Mouse (Mus musculus) layer of hippocampus, adult 11-12 months (tissue): ENCODE measurements around the gene Ccl12.

Experiments
- DNase-seq: peaks from one replicate; pipeline ENCODE4 v3.0.0; 2022; ENCODE audit warnings: low spot score

The Ccl12 gene

GRCm38 (mm10) chr11:82101529-82101928 lies at the start of gene Ccl12:
TSS of gene Ccl12 (plus strand) at chr11:82101845.
- no peak for DNase-seq

GRCm38 (mm10) chr11:82053849-82054248 lies 47.8 kb upstream of the Ccl12 start:
- DNase-seq: no peak

- DNase-seq: no peak
Measured at GRCm38 (mm10) chr11:82057646-82058045, 44.0 kb upstream of the Ccl12 start, which contains the start of gene Ccl11. TSS of gene Ccl11 (plus strand) at chr11:82057823.

- DNase-seq: no peak
Measured at GRCm38 (mm10) chr11:82062226-82062625, 39.4 kb upstream of the Ccl12 start.

GRCm38 (mm10) chr11:82063454-82063853 lies 38.2 kb upstream of the Ccl12 start:
- DNase-seq: no peak

- no peak for DNase-seq
Measured at GRCm38 (mm10) chr11:82066953-82067571, 34.6 kb upstream of the Ccl12 start.

- DNase-seq: no peak
Measured at GRCm38 (mm10) chr11:82071076-82071475, 30.6 kb upstream of the Ccl12 start.

GRCm38 (mm10) chr11:82072374-82072773 lies 29.3 kb upstream of the Ccl12 start:
- DNase-seq: peak; percentile 15

- no peak for DNase-seq
Measured at GRCm38 (mm10) chr11:82072984-82073383, 28.7 kb upstream of the Ccl12 start.

- DNase-seq: no peak
Measured at GRCm38 (mm10) chr11:82073686-82074085, 28.0 kb upstream of the Ccl12 start.

GRCm38 (mm10) chr11:82077031-82077430 lies 24.6 kb upstream of the Ccl12 start:
- no peak for DNase-seq

GRCm38 (mm10) chr11:82078136-82078730 lies 23.4 kb upstream of the Ccl12 start:
- no peak for DNase-seq

GRCm38 (mm10) chr11:82080865-82081264 lies 20.8 kb upstream of the Ccl12 start:
- no peak for DNase-seq

GRCm38 (mm10) chr11:82084360-82084759 lies 17.3 kb upstream of the Ccl12 start:
- DNase-seq: no peak

GRCm38 (mm10) chr11:82099511-82100323 lies 1.9 kb upstream of the Ccl12 start:
- DNase-seq: no peak

GRCm38 (mm10) chr11:82101087-82101486 lies 558 bp upstream of the Ccl12 start:
- no peak for DNase-seq

GRCm38 (mm10) chr11:82109611-82110010 lies 8.0 kb downstream of the Ccl12 start:
- DNase-seq: no peak

- DNase-seq: no peak
Measured at GRCm38 (mm10) chr11:82110372-82111248, 9.0 kb downstream of the Ccl12 start.

- no peak for DNase-seq
Measured at GRCm38 (mm10) chr11:82114885-82115284, 13.2 kb downstream of the Ccl12 start, which contains the start of gene Ccl8. TSS of gene Ccl8 (plus strand) at chr11:82115185.

GRCm38 (mm10) chr11:82116041-82116440 lies 14.4 kb downstream of the Ccl12 start:
- DNase-seq: no peak

- DNase-seq: no peak
Measured at GRCm38 (mm10) chr11:82132977-82133376, 31.3 kb downstream of the Ccl12 start.

- no peak for DNase-seq
Measured at GRCm38 (mm10) chr11:82136196-82136595, 34.6 kb downstream of the Ccl12 start.
